Mouse (Mus musculus): ENCODE measurements around the gene Slc9c1. TPM values are rescaled to one million over a fixed set of nuclear protein-coding genes. Genes with fewer than 3 reads are reported as not detected.

Slc9c1 gene
- polyA plus RNA-seq, 3 experiments from 2014 or later = not detected

- ATAC-seq = no peak
Observed at GRCm38 (mm10) chr16:45629497-45630105, 94.5 kb downstream of the Slc9c1 start.

- ATAC-seq = peak; percentile 84
Observed at GRCm38 (mm10) chr16:45630347-45630960, 95.3 kb downstream of the Slc9c1 start.

- no peak for ATAC-seq
Observed at GRCm38 (mm10) chr16:45632420-45632819, 97.3 kb downstream of the Slc9c1 start.

GRCm38 (mm10) chr16:45635826-45636225 lies 100.7 kb downstream of the Slc9c1 start:
- no peak for ATAC-seq

- no peak for ATAC-seq
Observed at GRCm38 (mm10) chr16:45640070-45640762, 105.1 kb downstream of the Slc9c1 start.

- no peak for ATAC-seq
Observed at GRCm38 (mm10) chr16:45641301-45641700, 106.2 kb downstream of the Slc9c1 start.

GRCm38 (mm10) chr16:45643944-45644343 lies 108.8 kb downstream of the Slc9c1 start:
- no peak for ATAC-seq

- no peak for ATAC-seq
Observed at GRCm38 (mm10) chr16:45644380-45644779, 109.3 kb downstream of the Slc9c1 start.

- ATAC-seq = no peak
Observed at GRCm38 (mm10) chr16:45651497-45651896, 116.4 kb downstream of the Slc9c1 start.

GRCm38 (mm10) chr16:45653009-45653933 lies 118.2 kb downstream of the Slc9c1 start:
- ATAC-seq = no peak

GRCm38 (mm10) chr16:45653934-45654332 lies 118.8 kb downstream of the Slc9c1 start, which contains the start of gene BC016579:
Gene BC016579 (minus strand): TSS chr16:45654068.
- no peak for ATAC-seq

GRCm38 (mm10) chr16:45654465-45654864 lies 119.4 kb downstream of the Slc9c1 start:
- no peak for ATAC-seq

Other genes starting within 250 kb of the Slc9c1 start
- gene Cd200, start 126.3 kb upstream of the Slc9c1 start, polyA plus RNA-seq (2017; shearing (Covaris generic)) = 100 to 1,000 TPM in 2 of 3 experiments, 10 to 100 TPM in 1; 84.4 to 386 (median 244) TPM
- gene Gm609, start 42.3 kb upstream of the Slc9c1 start, polyA plus RNA-seq (2017; shearing (Covaris generic)) = not detected
- not detected for gene Gm17783, start 3.3 kb upstream of the Slc9c1 start, polyA plus RNA-seq (2017; shearing (Covaris generic))
- under 1 TPM in 1 of 3 experiments, not detected in 2; 0.23 TPM for gene Gcsam, start 75.1 kb downstream of the Slc9c1 start, polyA plus RNA-seq (2017; shearing (Covaris generic))
- not detected for gene BC016579, start 118.8 kb downstream of the Slc9c1 start, polyA plus RNA-seq (2017; shearing (Covaris generic))
- not detected for gene Tmprss7, start 158.3 kb downstream of the Slc9c1 start, polyA plus RNA-seq (2017; shearing (Covaris generic))
- 1 to 10 TPM in 1 of 3 experiments, under 1 TPM in 1, not detected in 1; 0.55 to 1.1 TPM for gene Tagln3, start 189.3 kb downstream of the Slc9c1 start, polyA plus RNA-seq (2017; shearing (Covaris generic))
- gene Abhd10, start 207.6 kb downstream of the Slc9c1 start, polyA plus RNA-seq (2017; shearing (Covaris generic)) = 10 to 100 TPM; 22.7 to 25.9 (median 24.1) TPM

Measured in inflammation-experienced regulatory T-cells, adult 6 months (primary cell).